Mouse (Mus musculus) layer of hippocampus, adult 8-10 months (tissue): ENCODE results near the gene Skil. TPM values are rescaled to one million over a fixed set of nuclear protein-coding genes. Genes with fewer than 3 reads are reported as not detected.

Source experiments
- total RNA-seq, 4 experiments: library from RNA; stranded (reverse); gene quantifications; 2 replicates each; pipeline ENCODE4 v1.2.4; 2022

Skil gene
- total RNA-seq, 4 experiments from 2014 or later = 60.7 to 74.8 (median 65.5) TPM

Other genes with a start within 250 kb of the Skil start
- 1 to 10 TPM in 3 of 4 experiments, under 1 TPM in 1; 0.43 to 3.3 (median 2.2) TPM for gene Gpr160, start 239.1 kb upstream of the Skil start, total RNA-seq
- gene Phc3, start 125.6 kb upstream of the Skil start, total RNA-seq = 10 to 100 TPM; 38.8 to 48.7 (median 45.4) TPM
- gene Prkci, start 99.3 kb upstream of the Skil start, total RNA-seq = 10 to 100 TPM; 53.2 to 62.0 (median 57.1) TPM
- gene Cldn11, start 54.9 kb downstream of the Skil start, total RNA-seq = 100 to 1,000 TPM in 3 of 4 experiments, 10 to 100 TPM in 1; 98.5 to 162 (median 138) TPM
- gene Slc7a14, start 215.3 kb downstream of the Skil start, total RNA-seq = 10 to 100 TPM; 76.7 to 94.1 (median 87.1) TPM